Mouse (Mus musculus) 3T3-L1 (cell line): Measurements from ENCODE around the gene Etv4.

ENCODE experiments used
- DNase-seq: peaks from one replicate; pipeline ENCODE4 v3.0.0-alpha.2; 2015; ENCODE audit warnings: low read depth, low spot score

Gene Etv4

DNA sequence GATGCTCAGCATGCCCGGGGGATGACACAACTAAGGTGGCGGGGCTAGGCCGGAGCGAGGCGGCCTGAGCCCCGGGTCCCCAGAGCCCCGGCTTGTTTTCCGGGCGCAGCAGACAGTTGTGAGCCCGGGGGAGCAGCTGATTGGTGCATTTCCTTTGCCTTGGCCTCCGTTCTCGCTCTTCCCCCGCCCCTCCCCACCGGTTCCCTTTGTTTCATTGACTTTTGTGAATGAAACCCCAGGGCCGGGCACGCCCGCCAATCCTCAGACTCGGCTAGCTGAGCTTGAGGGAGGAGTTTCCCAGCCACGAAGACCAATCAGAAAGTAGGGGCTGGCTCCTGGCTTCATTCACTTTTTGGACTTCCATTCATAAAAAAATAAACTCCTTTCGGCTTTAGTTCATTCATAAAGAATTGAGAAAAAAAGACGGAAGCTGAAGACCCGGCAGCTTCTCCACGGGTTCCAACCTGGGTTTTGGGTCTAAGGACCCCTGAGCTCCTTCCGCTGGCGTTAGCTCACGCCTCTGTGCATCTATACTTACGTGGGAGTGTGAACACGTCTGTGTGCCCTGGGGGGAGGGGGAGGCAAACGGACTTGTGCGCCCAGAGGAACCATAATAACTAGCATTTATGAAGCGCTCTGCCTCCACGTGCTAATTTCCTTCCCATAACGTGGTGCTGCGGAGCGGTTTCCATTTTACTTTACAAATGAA, at the start of gene Etv4:
Gene Etv4, minus strand, starts transcription at position 229 of the 709 bp plus-strand sequence.
- DNase-seq: peak; percentile 98

- peak; percentile 93 for DNase-seq
These were observed 46.8 kb upstream of the Etv4 start for GRCm38 (mm10) chr11:101832001-101832400.

DNA sequence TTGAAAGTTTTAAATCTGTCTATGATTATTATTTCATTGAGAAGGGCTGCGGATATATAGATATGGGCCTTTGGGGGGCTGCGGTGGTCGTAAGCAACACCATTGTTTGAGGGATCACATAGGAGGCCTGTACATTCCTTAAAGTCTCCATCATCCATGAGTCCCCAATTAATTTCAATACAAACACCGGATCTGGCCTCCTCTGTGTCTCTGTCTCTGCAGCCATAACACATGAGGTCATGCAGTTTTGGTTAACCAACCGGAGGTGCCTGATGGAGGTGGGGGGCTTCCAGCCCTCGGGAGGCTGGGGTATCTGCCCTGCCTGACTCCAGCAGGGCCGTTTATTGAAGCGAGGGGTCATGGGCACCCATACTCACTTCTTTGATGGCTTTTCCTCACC, 45.4 kb upstream of the Etv4 start:
- DNase-seq: peak; percentile 37

- DNase-seq: peak; percentile 90
These were observed 44.9 kb upstream of the Etv4 start for GRCm38 (mm10) chr11:101830112-101830511.

DNA sequence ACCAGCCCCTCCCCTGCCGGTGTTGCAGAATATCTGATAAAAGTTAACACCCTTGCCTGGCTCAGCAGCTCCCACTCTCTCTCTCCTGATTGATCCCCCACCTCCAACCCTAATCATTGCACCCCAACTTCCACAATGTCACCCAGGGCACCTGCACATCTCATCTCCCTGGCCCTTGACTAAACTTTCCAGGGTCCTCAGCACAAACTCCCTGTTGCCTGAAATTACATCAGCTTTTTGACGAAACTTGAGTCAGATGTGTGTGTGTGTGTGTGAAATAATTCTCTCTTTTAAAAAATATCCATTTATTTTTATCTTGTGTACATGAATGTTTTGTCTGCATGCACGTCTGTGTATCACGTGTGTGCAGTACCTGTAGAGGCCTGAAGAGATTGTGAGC, 43.5 kb upstream of the Etv4 start:
- DNase-seq: no peak

- peak; percentile 50 for DNase-seq
These were observed 38.0 kb upstream of the Etv4 start for GRCm38 (mm10) chr11:101823210-101823609.

DNA sequence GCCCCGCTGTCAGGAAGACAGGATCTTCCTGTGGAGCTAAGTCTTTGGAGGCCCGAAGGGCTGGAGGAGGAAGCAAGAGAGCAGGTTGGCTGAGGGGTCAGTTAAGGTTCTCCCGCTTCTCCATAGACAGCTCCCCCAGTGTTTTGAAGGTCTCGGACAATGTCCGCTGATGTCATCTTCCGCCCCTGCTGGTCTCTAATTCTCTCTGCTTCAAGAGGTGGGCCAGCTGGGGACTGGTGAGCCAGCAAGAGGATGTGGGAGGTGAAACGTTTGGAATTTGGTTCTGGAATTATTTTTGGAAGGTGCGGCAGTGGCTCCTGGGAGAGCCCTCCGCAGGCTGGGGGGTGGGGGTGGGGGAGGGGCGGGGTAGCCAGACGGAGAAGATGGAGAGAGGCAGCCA, 35.7 kb upstream of the Etv4 start:
- no peak for DNase-seq

DNA sequence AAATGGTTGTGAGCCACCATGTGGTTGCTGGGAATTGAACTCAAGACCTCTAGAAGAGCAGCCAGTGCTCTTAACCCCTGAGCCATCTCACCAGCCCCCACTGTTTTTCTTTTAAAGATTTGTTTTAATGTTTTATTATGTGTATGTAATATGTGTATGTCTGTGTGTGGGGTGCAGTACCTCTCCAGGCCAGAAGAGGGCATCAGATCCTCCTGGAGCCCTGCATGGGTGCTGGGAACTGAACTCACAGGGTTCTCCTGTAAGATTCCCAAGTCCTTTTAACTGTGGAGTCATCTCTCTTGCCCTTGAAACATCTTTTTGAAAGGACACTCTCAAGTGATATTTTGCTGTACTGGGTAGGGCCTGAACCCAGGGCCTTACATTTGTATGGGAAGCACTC, 34.7 kb upstream of the Etv4 start:
- no peak for DNase-seq

DNA sequence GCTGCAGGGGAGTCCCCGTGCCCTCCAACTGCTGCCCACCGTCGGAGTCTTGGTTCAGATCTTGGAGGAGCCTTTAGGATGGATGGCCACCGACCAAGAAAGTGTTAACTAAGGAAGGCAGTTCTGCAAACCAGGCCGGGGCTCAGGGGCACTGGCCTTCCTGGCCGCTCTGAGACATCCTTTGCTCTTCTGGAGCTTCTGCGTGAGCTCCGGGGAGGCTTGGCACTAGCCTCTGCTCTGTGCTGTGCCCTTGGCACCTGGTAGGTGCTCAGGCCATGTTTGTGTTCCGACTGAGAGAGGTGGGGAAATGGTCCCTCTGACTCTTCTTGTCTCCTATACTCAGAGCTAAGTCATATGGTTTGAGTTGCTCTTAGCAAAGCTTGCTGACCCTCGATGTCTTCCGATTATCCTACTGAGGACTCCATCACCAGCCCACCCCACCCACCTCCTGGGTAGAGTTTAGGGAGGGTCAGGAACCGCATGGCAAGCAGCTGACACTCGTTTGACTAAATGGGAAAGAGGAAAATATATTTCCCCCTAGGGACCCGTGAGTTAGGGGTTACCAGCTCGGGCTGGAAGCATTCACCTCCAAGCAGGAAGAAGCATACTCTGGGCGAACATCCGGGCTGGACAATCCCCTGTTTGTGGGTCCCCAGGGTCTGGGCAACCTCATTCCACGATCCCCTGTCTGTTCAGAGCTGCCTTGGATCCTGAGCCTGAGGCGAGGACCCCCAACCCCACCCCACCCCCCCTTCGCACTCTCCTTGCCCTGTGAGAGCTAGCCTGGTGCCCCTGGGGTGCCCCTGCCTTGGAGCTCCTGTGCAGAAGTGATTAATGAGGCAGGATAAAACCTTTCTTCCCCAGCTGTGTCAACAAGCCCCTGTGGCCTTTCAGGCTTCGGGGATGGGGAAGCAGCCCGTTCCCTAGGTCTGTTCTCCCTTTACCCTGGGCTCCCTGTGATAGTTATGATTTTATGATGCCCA, 30.2 kb upstream of the Etv4 start:
- no peak for DNase-seq

DNA sequence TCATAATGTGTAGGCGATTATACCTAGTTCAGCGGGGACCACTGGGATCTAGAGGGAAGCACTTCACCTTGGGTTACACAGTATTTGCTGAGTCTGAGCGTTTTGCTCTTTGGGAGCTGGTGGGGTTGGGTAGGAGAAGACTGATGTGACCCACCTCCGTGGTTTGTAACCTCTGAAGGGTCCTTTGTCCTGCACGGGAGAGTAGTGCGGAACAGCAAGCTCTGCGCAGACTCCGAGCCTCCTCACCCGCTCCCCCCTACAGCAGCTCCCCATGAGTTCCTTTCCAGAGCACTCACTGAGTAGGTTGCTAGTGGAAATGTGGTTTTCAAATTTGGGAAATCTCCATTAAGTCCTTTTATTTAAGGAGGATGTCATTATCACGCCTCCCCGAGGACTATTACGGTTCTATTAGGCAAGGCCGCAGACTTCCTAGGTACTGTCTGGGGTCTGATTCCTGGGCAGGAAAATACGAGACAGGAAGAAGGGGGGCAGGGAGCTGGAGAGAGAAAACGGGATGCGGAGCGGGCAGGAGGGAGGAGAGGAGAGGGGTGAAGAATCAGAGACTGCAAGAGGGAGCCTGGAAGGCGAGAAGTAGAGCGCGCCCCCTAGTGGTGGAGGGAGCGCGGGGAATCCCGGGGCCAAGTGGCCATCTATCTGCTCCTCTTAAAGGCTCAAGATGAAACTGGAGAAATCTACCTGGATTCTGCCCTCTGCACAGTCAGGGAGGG, 29.4 kb upstream of the Etv4 start:
- peak; percentile 84 for DNase-seq

DNA sequence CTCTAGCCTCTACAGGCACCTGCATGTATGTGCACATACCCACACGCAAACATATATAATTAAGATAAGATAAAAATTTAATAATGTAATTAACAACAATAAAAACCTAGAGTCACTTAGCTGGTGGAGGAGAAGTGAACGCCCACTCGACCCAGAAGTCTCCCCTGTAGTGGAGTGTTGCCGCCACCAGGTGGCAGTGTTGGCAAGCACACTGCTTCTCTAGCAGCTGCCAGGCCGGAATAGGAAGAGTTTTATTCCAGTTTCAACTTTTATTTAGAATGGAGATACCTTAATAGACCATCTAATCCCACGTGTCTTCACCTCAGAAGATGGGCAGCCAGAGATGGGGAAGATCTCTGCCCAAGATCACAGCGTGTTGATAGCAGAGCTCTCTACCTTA, 28.1 kb upstream of the Etv4 start:
- DNase-seq: peak; percentile 85

DNA sequence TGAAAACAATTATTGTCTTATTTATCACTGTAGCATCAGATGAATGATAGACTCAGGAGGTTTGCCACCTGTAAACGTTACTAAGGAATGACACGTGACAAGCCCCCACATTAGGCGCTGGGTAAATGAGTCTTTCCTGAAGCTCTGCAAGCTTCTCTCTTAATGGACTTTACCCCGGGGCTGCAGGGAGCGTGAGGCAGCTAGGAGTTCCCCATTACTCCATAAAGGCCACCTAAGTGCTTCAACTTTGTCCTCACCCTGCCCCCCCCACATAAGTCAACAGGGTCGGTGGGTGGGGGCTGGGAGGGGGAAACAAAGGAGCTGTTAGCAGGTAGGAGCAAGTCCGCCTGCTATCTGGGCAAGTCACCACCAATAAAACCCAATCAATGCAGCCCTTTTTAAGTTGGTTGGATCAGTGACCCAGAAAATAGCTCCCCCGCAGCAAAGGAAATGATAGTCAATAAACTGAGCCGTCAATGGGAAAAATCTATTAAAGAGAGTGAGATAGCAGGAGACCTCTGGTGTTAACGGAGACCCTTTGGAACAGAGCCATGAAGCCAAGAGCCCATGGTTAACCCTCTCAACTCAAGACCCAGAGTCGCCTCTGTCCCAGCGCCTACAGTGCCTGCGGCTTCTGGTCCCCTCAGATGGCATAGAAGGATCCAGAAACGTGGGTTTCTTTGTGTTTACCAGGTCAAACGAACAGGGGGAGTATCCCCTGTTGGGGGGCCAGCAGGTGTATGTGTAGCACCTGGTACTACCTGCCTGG, 24.1 kb upstream of the Etv4 start:
- DNase-seq: no peak

DNA sequence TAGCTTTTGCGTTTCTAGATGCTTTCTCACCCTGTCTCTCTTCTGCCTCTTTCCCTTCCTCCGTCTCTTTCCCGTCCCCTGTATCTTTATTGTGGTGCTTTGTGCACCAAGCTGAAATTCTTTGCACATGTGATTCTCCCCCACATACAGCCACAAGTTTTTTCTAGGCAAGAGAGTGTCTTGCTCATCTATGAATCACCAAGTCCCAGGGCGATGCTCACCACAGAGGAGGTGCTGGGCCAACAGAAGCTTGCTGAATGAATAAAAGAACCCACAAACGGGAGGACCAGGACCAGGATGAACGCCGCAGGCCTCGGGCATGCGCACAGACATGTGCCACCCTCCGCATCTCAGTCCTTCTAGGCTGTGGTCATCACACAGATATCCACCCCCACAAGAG, 22.1 kb upstream of the Etv4 start:
- peak; percentile 97 for DNase-seq

- peak; percentile 75 for DNase-seq
These were observed 21.6 kb upstream of the Etv4 start for GRCm38 (mm10) chr11:101806741-101807140.

GRCm38 (mm10) chr11:101805113-101805704, 20.0 kb upstream of the Etv4 start:
- no peak for DNase-seq

DNA sequence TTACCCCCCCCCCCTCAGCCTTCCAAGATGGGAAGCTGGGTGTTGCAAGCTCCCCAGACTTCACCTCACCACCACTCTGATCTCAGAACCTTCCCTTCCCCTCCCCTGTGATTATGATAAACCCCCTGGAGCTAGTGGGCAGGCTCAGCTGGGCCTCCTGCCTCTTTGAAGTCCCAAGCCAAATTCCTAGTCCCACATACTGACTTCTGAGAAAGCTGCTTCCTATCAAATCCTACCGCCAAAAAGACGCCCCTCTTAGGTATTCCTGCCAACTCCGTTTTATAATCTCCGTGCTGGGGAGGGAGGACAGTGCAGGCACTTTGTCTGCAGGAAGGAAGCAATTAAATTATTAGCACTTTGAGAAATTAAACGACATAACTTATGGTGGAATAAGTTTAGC, 16.2 kb upstream of the Etv4 start:
- no peak for DNase-seq

GRCm38 (mm10) chr11:101798083-101798482, 12.9 kb upstream of the Etv4 start:
- DNase-seq: no peak

DNA sequence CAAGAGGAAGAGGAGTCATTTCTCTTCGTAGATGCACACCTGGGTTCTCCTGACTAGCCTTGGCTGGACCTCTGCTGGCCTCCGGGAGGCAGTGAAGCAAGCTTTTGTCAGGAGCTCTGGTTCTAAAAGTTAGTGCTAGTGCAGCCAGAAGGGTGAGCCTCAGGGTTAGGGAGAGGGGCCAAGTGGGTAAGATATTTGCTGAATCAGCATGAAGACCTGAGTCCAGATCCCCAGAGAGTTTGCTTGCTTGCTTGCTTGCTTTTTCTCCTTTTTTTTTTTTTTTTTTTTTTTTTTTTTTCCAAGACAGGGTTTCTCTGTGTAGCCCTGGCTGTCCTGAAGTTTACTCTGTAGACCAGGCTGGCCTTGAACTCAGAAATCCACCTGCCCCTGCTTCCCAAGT, 12.2 kb upstream of the Etv4 start:
- no peak for DNase-seq

DNA sequence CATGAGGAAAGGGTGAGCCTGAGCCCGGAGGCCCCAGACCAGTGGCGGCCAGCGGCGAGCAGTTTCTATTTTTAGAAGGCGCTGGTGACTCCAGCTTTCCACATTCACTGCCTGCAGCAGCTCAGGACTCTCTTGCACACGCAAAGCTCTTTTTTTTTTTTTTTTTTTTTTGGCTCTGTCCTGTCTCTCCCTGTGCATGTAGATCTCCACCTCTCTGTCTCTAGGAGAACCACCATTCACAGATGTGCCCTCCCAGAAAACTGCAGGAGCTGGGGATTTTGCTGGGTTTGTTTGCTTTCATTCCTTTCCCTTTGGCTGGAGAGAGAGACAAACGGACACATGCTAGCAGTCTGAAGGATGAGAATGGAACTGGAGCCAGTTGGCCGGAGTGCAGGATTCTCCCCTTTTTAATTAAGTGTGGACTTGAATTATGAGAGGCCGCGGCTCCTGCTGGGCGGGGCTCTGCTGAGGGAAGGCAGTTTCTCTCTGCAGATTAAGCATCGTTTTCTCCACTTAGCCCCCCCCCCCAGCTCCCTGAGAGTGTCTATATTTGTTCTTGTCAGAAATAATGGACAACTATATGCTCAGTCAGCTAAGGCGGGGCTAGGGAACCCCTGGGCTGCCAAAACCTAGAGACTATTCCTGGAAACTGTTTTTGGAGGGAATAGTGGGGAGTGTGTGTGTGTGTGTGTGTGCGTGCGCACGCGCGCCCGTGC, 5.8 kb upstream of the Etv4 start:
- DNase-seq: peak; percentile 79

DNA sequence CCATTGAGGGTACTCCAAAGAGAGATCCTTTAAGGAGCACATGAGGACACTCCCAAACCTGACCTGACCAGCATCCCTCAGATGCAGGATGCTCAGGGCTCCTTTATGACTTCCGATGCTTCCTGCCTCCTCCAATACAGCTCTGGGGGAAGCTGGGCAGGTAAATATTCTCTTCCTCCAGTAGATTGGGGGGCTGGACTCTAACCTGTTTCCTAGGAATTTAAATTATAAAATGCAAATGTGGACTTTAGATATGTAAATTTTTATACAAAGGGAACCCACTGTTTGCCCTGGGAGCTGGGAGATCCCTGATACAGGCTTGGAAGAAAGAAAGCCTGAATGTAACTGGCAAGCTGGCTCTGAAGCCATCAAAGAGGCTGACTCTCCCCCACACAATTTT, 2.3 kb upstream of the Etv4 start:
- DNase-seq: no peak
